Comparison of ENCODE assay signal across 19 mouse cellular contexts in genomic region chr11:73267267-73267666, GRCm38 (mm10). TPM values are rescaled to one million over a fixed set of nuclear protein-coding genes. Genes with fewer than 3 reads are reported as not detected.
DNase-seq lines count a peak whose midpoint lies in the region; ATAC-seq and TF ChIP-seq lines count a peak whose summit lies in the region.
"Had no signal": no experiment of that assay in that cellular context is flagged by ENCODE, and none has a peak within 500 bp of the region (broad histone marks: within the 10 kb centered on the region; RNA-seq: fewer than 3 reads in every experiment).

TSS of gene Trpv3 (plus strand) at chr11:73267388.

- no peak for TF ChIP-seq POLR2A in limb, embryonic 14.5 days (IDR thresholded peaks at IDR 0.05; ENCODE audit: borderline replicate concordance, extremely low read depth, insufficient read depth, insufficient read length)

- DNase-seq in limb, embryonic 14.5 days (ENCODE audit: low spot score) = peak; percentile 16
- DNase-seq in limb, embryonic 10.5 days (ENCODE audit: low spot score) = no peak
- DNase-seq in CD4-positive helper T cell, adult 2 months (ENCODE audit: low read depth, low spot score) = peak; percentile 23
- DNase-seq in gastrocnemius, postnatal 25 days = no peak
- DNase-seq in lung, postnatal 14 days = no peak
- no peak for DNase-seq in layer of hippocampus, adult 11-12 months (ENCODE audit: low spot score)
- DNase-seq: cerebellum, postnatal 25 days; heart, adult 18-20 months; layer of hippocampus, postnatal 36 days; lung, embryonic 14.5 days; thymus, postnatal 36 days had no signal

- H3K4me3 ChIP-seq in limb, embryonic 14.5 days (replicated peaks; ENCODE audit: low read length) = no peak within 1 kb of the TSS
- no peak within 1 kb of the TSS for H3K4me3 ChIP-seq in limb, embryonic 10.5 days
- H3K4me3 ChIP-seq in intestine, embryonic 16.5 days (ENCODE audit: low read length) = no peak within 1 kb of the TSS
- no peak within 1 kb of the TSS for H3K4me3 ChIP-seq in stomach, embryonic 16.5 days (replicated peaks; ENCODE audit: low read length)
- H3K4me3 ChIP-seq: forebrain, embryonic 15.5 days; liver, embryonic 12.5 days; midbrain, embryonic 13.5 days had no signal

- no peaks in the 10 kb centered on the region for H3K27me3 ChIP-seq in limb, embryonic 14.5 days (ENCODE audit: control insufficient read depth, insufficient read depth, low read length)
- no peaks in the 10 kb centered on the region for H3K27me3 ChIP-seq in limb, embryonic 10.5 days (ENCODE audit: low read depth, poor library complexity, severe bottlenecking)
- H3K27me3 ChIP-seq in intestine, embryonic 16.5 days (replicated peaks; ENCODE audit: control insufficient read depth, insufficient read depth, low read length) = no peaks in the 10 kb centered on the region
- no peaks in the 10 kb centered on the region for H3K27me3 ChIP-seq in stomach, embryonic 16.5 days (ENCODE audit: control insufficient read depth, insufficient read depth, low read length)
- H3K27me3 ChIP-seq: forebrain, embryonic 15.5 days; liver, embryonic 12.5 days; midbrain, embryonic 13.5 days had no signal

- no peaks in the 10 kb centered on the region for H3K4me1 ChIP-seq in limb, embryonic 14.5 days (ENCODE audit: control insufficient read depth, insufficient read depth, low read length)
- no peaks in the 10 kb centered on the region for H3K4me1 ChIP-seq in limb, embryonic 10.5 days
- H3K4me1 ChIP-seq in intestine, embryonic 16.5 days (ENCODE audit: control insufficient read depth, insufficient read depth, low read length) = peaks cover 8% of the 10 kb centered on the region; the same call in 1 of the 2 replicates
- 0 out of 2 replicates have a peak, but pooled peaks cover 2% of the 10 kb centered on the region for H3K4me1 ChIP-seq in stomach, embryonic 16.5 days (ENCODE audit: control insufficient read depth, insufficient read depth, low read length)
- H3K4me1 ChIP-seq: forebrain, embryonic 15.5 days; liver, embryonic 12.5 days; midbrain, embryonic 13.5 days had no signal

- H3K4me2 ChIP-seq in limb, embryonic 14.5 days (replicated peaks; ENCODE audit: low read depth, low read length, severe bottlenecking) = no peak within 1 kb of the TSS
- no peak within 1 kb of the TSS for H3K4me2 ChIP-seq in intestine, embryonic 16.5 days (ENCODE audit: low read depth, low read length)
- peak within 1 kb of the TSS; percentile 15 for H3K4me2 ChIP-seq in stomach, embryonic 16.5 days (ENCODE audit: low read depth, low read length)
- H3K4me2 ChIP-seq: forebrain, embryonic 15.5 days; liver, embryonic 12.5 days; lung, embryonic 14.5 days; midbrain, embryonic 13.5 days had no signal

- WGBS in limb, embryonic 14.5 days = 77% methylated on average over 7 of the region's 7 CpGs
- WGBS in limb, embryonic 10.5 days = 76% methylated on average over 7 of the region's 7 CpGs
- WGBS in intestine, embryonic 16.5 days = 68% methylated on average over 7 of the region's 7 CpGs
- WGBS in stomach, embryonic 16.5 days = 65% methylated on average over 7 of the region's 7 CpGs

- no peak within 1 kb of the TSS for H3K27ac ChIP-seq in limb, embryonic 14.5 days (replicated peaks; ENCODE audit: low read depth, low read length)
- no peak within 1 kb of the TSS for H3K27ac ChIP-seq in limb, embryonic 10.5 days
- no peak within 1 kb of the TSS for H3K27ac ChIP-seq in intestine, embryonic 16.5 days (ENCODE audit: low read length)
- H3K27ac ChIP-seq in stomach, embryonic 16.5 days (ENCODE audit: low read length) = 0 out of 2 replicates have a peak within 1 kb of the TSS, but pooled peaks have one; percentile 10
- H3K27ac ChIP-seq: forebrain, embryonic 15.5 days; liver, embryonic 12.5 days; macrophage; midbrain, embryonic 13.5 days had no signal

- H3K36me3 ChIP-seq in limb, embryonic 14.5 days (ENCODE audit: control insufficient read depth, insufficient read depth, low read length) = no peaks in the 10 kb centered on the region
- H3K36me3 ChIP-seq in limb, embryonic 10.5 days = no peaks in the 10 kb centered on the region
- no peaks in the 10 kb centered on the region for H3K36me3 ChIP-seq in intestine, embryonic 16.5 days (ENCODE audit: control insufficient read depth, insufficient read depth, low read length)
- H3K36me3 ChIP-seq in stomach, embryonic 16.5 days (ENCODE audit: control insufficient read depth, insufficient read depth, low read length) = no peaks in the 10 kb centered on the region
- H3K36me3 ChIP-seq: forebrain, embryonic 15.5 days; G1E; liver, embryonic 12.5 days; midbrain, embryonic 13.5 days had no signal

- ATAC-seq in limb, embryonic 14.5 days (ENCODE audit: low FRiP score, low read depth) = no peak
- ATAC-seq in intestine, embryonic 16.5 days = peak; percentile 89
- ATAC-seq in stomach, embryonic 16.5 days (ENCODE audit: insufficient read depth, low FRiP score) = peak; percentile 77; the same call in 1 of the 2 replicates
- ATAC-seq: forebrain, embryonic 15.5 days; liver, embryonic 12.5 days; midbrain, embryonic 13.5 days had no signal

- H3K9ac ChIP-seq in limb, embryonic 14.5 days (ENCODE audit: low read depth, low read length, severe bottlenecking) = no peak within 1 kb of the TSS
- 0 out of 2 replicates have a peak within 1 kb of the TSS, but pooled peaks have one; percentile 24 for H3K9ac ChIP-seq in intestine, embryonic 16.5 days (ENCODE audit: low read depth, low read length)
- no peak within 1 kb of the TSS for H3K9ac ChIP-seq in stomach, embryonic 16.5 days (ENCODE audit: low read length)
- H3K9ac ChIP-seq: forebrain, embryonic 15.5 days; liver, embryonic 12.5 days; lung, embryonic 14.5 days; midbrain, embryonic 13.5 days had no signal

- H3K9me3 ChIP-seq in limb, embryonic 14.5 days (ENCODE audit: control insufficient read depth, low read length) = no peaks in the 10 kb centered on the region
- H3K9me3 ChIP-seq in limb, embryonic 10.5 days (replicated peaks) = no peaks in the 10 kb centered on the region
- H3K9me3 ChIP-seq in intestine, embryonic 16.5 days (ENCODE audit: control insufficient read depth, low read length) = no peaks in the 10 kb centered on the region
- H3K9me3 ChIP-seq in stomach, embryonic 16.5 days (replicated peaks; ENCODE audit: control insufficient read depth, low read length) = no peaks in the 10 kb centered on the region
- H3K9me3 ChIP-seq: forebrain, embryonic 15.5 days; G1E; liver, embryonic 12.5 days; midbrain, embryonic 13.5 days had no signal

RNA-seq across cellular contexts. Expression of gene Trpv3, which starts in this region (rescaled TPM):
- polyA plus RNA-seq in limb, embryonic 14.5 days (2012; rRNA removed) = 0.41 and 0.54 TPM in 2 replicates
- polyA plus RNA-seq in limb, embryonic 14.5 days (2014; fragmentation: Nextera tagmentation; extraction: Ambion mirVana) = 0.47 and 0.55 TPM in 2 replicates
- polyA plus RNA-seq in limb, embryonic 10.5 days (2016; fragmentation: Nextera tagmentation; extraction: Ambion mirVana) = 0.06 TPM in 1 of 2 replicates, not detected in the other
- polyA plus RNA-seq in intestine, embryonic 16.5 days (2015; fragmentation: Nextera tagmentation; extraction: Ambion mirVana) = 0.13 and 0.16 TPM in 2 replicates
- 0.40 and 0.47 TPM in 2 replicates for polyA plus RNA-seq in stomach, embryonic 16.5 days (2015; fragmentation: Nextera tagmentation; extraction: Ambion mirVana)
- under 1 TPM in 1 of 2 experiments, not detected in 1; 0.05 TPM for total RNA-seq in gastrocnemius, postnatal 25 days (2021)
- total RNA-seq: heart, adult 18-20 months; hematopoietic stem cell, adult 5-6 weeks had no signal
- polyA plus RNA-seq: G1E; liver, embryonic 12.5 days; macrophage; midbrain, embryonic 13.5 days had no signal

Comparison
In these comparisons a context has a peak if more than half of its experiments do, and no peak if none do; other contexts are left out.
1. Peak in DNase-seq in limb, embryonic 14.5 days; RNA of the gene not detected or under 1 TPM.
2. Peak in ATAC-seq and H3K9ac ChIP-seq in intestine, embryonic 16.5 days; RNA of the gene not detected or under 1 TPM.
3. Peak in ATAC-seq, H3K27ac ChIP-seq and H3K4me2 ChIP-seq in stomach, embryonic 16.5 days; RNA of the gene not detected or under 1 TPM.